Mouse (Mus musculus): ENCODE measurements around the gene Macc1. TPM values are rescaled to one million over a fixed set of nuclear protein-coding genes. Genes with fewer than 3 reads are reported as not detected.

Macc1 gene
- total RNA-seq, 1 experiment, result 0.09 TPM

- H3K9me3 ChIP-seq (ENCODE audit: control insufficient read depth, insufficient read depth, low read depth, low read length), result no peaks in the 10 kb centered on the region
- no peaks in the 10 kb centered on the region for H3K4me1 ChIP-seq (ENCODE audit: control insufficient read depth in 2 of 2, insufficient read depth in 2 of 2, low read length in 2 of 2, poor library complexity in 1 of 2)
- in situ Hi-C loops (cut with MboI; ENCODE audit: low sequenced_read_pairs in 2 of 2, unreplicated experiment in 2 of 2), result no loop called here
- DNase-seq (ENCODE audit: low read depth, low spot score), result no peak
- H3K4me3 ChIP-seq (ENCODE audit: insufficient read depth in 1 of 2, low read depth in 1 of 2, low read length in 2 of 2, poor library complexity in 1 of 2, severe bottlenecking in 1 of 2), result no peak overlapping the region
- TF ChIP-seq ZC3H11A (IDR thresholded peaks at IDR 0.05; ENCODE audit: borderline replicate concordance, low read depth, low read length) (no peak), CHD2 (IDR thresholded peaks at IDR 0.05; ENCODE audit: low read depth, low read length) (no peak), ZNF384 (IDR thresholded peaks at IDR 0.05; ENCODE audit: low read depth, low read length) (no peak), HCFC1 (IDR thresholded peaks at IDR 0.05; ENCODE audit: borderline replicate concordance, insufficient read depth, low read length) (no peak), MAFK (IDR thresholded peaks at IDR 0.05; ENCODE audit: insufficient read depth, low read depth, low read length) (no peak)
- no peaks in the 10 kb centered on the region for H3K36me3 ChIP-seq (ENCODE audit: control insufficient read depth, insufficient read depth, low read length, poor library complexity, severe bottlenecking)
- H3K9ac ChIP-seq (ENCODE audit: insufficient read depth, low read depth, low read length, poor library complexity, severe bottlenecking), result no peak overlapping the region
- no peak overlapping the region for H3K27ac ChIP-seq (ENCODE audit: insufficient read depth, low read depth, low read length, poor library complexity, severe bottlenecking)
These were observed 73.9 kb downstream of the Macc1 start for GRCm38 (mm10) chr12:119387925-119388324.

DNA sequence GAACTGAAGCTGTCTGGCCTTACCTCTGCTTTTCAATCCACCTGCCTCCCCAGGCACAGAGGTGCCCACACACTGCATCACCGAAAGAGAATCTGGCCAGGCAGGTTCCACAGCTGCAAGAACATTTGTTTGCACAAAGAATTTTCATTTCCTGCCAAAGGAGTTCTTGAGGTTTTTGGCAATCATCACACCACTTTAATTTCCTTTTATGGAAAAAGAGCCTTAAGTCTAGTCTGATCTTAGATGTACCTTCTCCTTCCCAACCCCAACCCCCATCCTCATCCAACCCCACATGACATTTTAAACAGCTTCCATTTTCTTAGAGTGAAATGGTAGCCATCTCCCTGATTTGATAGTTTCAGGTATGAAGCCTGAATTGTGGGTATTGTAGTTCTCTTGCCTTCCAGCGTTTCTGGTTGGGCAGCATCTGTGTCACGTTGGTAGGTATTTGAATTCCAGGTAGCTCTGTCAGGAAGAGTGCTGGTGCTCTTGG lies 76.2 kb downstream of the Macc1 start:
- no peaks in the 10 kb centered on the region for H3K9me3 ChIP-seq (ENCODE audit: control insufficient read depth, insufficient read depth, low read depth, low read length)
- in situ Hi-C loops (cut with MboI; ENCODE audit: low sequenced_read_pairs in 2 of 2, unreplicated experiment in 2 of 2), result no loop called here
- no peak for DNase-seq (ENCODE audit: low read depth, low spot score)
- no peak overlapping the region for H3K4me3 ChIP-seq (ENCODE audit: insufficient read depth in 1 of 2, low read depth in 1 of 2, low read length in 2 of 2, poor library complexity in 1 of 2, severe bottlenecking in 1 of 2)
- no peak overlapping the region for H3K27ac ChIP-seq (ENCODE audit: insufficient read depth, low read depth, low read length, poor library complexity, severe bottlenecking)
- TF ChIP-seq ZC3H11A (IDR thresholded peaks at IDR 0.05; ENCODE audit: borderline replicate concordance, low read depth, low read length) (no peak), ZNF384 (IDR thresholded peaks at IDR 0.05; ENCODE audit: low read depth, low read length) (no peak), HCFC1 (IDR thresholded peaks at IDR 0.05; ENCODE audit: borderline replicate concordance, insufficient read depth, low read length) (no peak), MAFK (IDR thresholded peaks at IDR 0.05; ENCODE audit: insufficient read depth, low read depth, low read length) (no peak), CHD2 (IDR thresholded peaks at IDR 0.05; ENCODE audit: low read depth, low read length) (no peak)
- no peak overlapping the region for H3K9ac ChIP-seq (ENCODE audit: insufficient read depth, low read depth, low read length, poor library complexity, severe bottlenecking)
- H3K36me3 ChIP-seq (ENCODE audit: control insufficient read depth, insufficient read depth, low read length, poor library complexity, severe bottlenecking), result no peaks in the 10 kb centered on the region
- H3K4me1 ChIP-seq (ENCODE audit: control insufficient read depth in 2 of 2, insufficient read depth in 2 of 2, low read length in 2 of 2, poor library complexity in 1 of 2), result no peaks in the 10 kb centered on the region

DNA sequence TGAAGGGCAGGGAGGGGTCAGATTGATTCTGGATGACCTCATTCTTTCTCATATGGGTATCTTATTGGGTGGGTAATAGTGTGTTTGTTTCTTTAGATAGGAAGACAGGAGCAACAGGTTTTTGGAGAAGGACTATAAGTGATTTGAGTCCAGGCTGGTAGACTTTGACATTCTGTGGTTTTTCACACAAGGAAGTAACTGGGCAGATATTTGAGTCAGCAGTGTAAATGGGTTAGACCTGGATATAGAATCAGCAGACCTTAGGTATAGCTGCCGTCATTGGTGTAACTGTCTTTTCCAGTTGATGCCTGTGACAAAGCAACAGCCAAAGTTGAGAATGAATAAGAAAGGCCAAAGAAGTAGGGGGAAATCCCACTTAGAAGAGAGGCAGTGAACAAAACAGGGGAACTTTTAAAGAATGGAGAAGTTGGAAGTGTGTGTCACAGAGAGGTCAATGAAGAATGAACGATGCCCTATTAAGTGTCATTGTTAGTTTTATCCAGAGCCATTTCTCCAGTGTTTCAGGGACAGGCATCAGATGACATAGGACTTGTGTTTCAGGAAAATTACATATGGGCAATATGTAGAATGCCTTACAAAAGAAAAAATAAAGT lies 84.1 kb downstream of the Macc1 start:
- no peaks in the 10 kb centered on the region for H3K9me3 ChIP-seq (ENCODE audit: control insufficient read depth, insufficient read depth, low read depth, low read length)
- H3K27ac ChIP-seq (ENCODE audit: insufficient read depth, low read depth, low read length, poor library complexity, severe bottlenecking), result no peak overlapping the region
- no peak overlapping the region for H3K9ac ChIP-seq (ENCODE audit: insufficient read depth, low read depth, low read length, poor library complexity, severe bottlenecking)
- no peak overlapping the region for H3K4me3 ChIP-seq (ENCODE audit: insufficient read depth in 1 of 2, low read depth in 1 of 2, low read length in 2 of 2, poor library complexity in 1 of 2, severe bottlenecking in 1 of 2)
- H3K4me1 ChIP-seq (ENCODE audit: control insufficient read depth in 2 of 2, insufficient read depth in 2 of 2, low read length in 2 of 2, poor library complexity in 1 of 2), result no peaks in the 10 kb centered on the region
- DNase-seq (ENCODE audit: low read depth, low spot score), result no peak
- TF ChIP-seq CHD2 (IDR thresholded peaks at IDR 0.05; ENCODE audit: low read depth, low read length) (no peak), MAFK (IDR thresholded peaks at IDR 0.05; ENCODE audit: insufficient read depth, low read depth, low read length) (no peak), HCFC1 (IDR thresholded peaks at IDR 0.05; ENCODE audit: borderline replicate concordance, insufficient read depth, low read length) (no peak), ZC3H11A (IDR thresholded peaks at IDR 0.05; ENCODE audit: borderline replicate concordance, low read depth, low read length) (no peak)
- no peaks in the 10 kb centered on the region for H3K36me3 ChIP-seq (ENCODE audit: control insufficient read depth, insufficient read depth, low read length, poor library complexity, severe bottlenecking)
- in situ Hi-C loops (cut with MboI; ENCODE audit: low sequenced_read_pairs in 2 of 2, unreplicated experiment in 2 of 2), result no loop called here

- DNase-seq (ENCODE audit: low read depth, low spot score), result no peak
- in situ Hi-C loops (cut with MboI; ENCODE audit: low sequenced_read_pairs in 2 of 2, unreplicated experiment in 2 of 2), result no loop called here
- Histone ChIP-seq H3K4me3 (ENCODE audit: insufficient read depth in 1 of 2, low read depth in 1 of 2, low read length in 2 of 2, poor library complexity in 1 of 2, severe bottlenecking in 1 of 2) (no peak overlapping the region), H3K36me3 (ENCODE audit: control insufficient read depth, insufficient read depth, low read length, poor library complexity, severe bottlenecking) (no peaks in the 10 kb centered on the region), H3K4me1 (ENCODE audit: control insufficient read depth in 2 of 2, insufficient read depth in 2 of 2, low read length in 2 of 2, poor library complexity in 1 of 2) (no peaks in the 10 kb centered on the region), H3K27ac (ENCODE audit: insufficient read depth, low read depth, low read length, poor library complexity, severe bottlenecking) (no peak overlapping the region), H3K9ac (ENCODE audit: insufficient read depth, low read depth, low read length, poor library complexity, severe bottlenecking) (no peak overlapping the region), H3K9me3 (ENCODE audit: control insufficient read depth, insufficient read depth, low read depth, low read length) (no peaks in the 10 kb centered on the region)
- TF ChIP-seq CHD2 (IDR thresholded peaks at IDR 0.05; ENCODE audit: low read depth, low read length), result no peak
- TF ChIP-seq HCFC1 (IDR thresholded peaks at IDR 0.05; ENCODE audit: borderline replicate concordance, insufficient read depth, low read length), result no peak
- no peak for TF ChIP-seq ZC3H11A (IDR thresholded peaks at IDR 0.05; ENCODE audit: borderline replicate concordance, low read depth, low read length)
- TF ChIP-seq MAFK (IDR thresholded peaks at IDR 0.05; ENCODE audit: insufficient read depth, low read depth, low read length), result no peak
- TF ChIP-seq ZNF384 (IDR thresholded peaks at IDR 0.05; ENCODE audit: low read depth, low read length), result no peak
These were observed 88.2 kb downstream of the Macc1 start for GRCm38 (mm10) chr12:119402273-119402672.
